Mouse (Mus musculus) cortical plate, adult 2 months (tissue): ENCODE data around the gene Mki67.

ENCODE experiments used
- CTCF ChIP-seq: fragments of 200-500 bp; IDR thresholded peaks from 2 replicates; pipeline ENCODE4 v1.5.1; 2011; ENCODE audit warnings: mild to moderate bottlenecking, control low read depth, low read length; ENCODE audit not compliant: insufficient read depth; ENCODE audit errors: extremely low read depth
- POLR2A ChIP-seq: fragments of 200-500 bp; IDR thresholded peaks from 2 replicates; pipeline ENCODE4 v1.6.1; 2011; ENCODE audit warnings: mild to moderate bottlenecking, low read length, control low read depth; ENCODE audit not compliant: insufficient read depth; ENCODE audit errors: extremely low read depth

- no peak for TF ChIP-seq CTCF
- no peak for TF ChIP-seq POLR2A
These were observed 300 bp upstream of the Mki67 start for GRCm38 (mm10) chr7:135716445-135716877.
